In the genomic region with DNA sequence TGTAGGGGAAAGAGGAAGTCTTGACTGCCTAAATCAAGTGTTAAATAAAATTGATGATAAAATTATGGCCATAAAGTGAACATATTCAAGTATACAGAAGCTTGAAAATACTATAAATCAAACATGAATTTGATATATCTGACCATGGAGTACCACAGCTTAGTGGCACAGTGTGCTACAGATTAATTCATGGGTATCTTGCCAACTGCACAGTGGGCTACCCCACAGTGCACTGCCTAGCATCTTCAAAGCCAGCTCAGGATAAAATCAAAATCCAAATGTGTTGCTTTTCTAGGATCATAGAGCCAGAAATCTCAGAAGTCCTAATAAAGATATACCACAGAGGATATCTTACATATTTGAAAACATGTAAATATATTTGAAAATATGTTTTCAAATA, we compare ENCODE assay signal across 2 mouse cellular contexts. TPM values are rescaled to one million over a fixed set of nuclear protein-coding genes. Genes with fewer than 3 reads are reported as not detected.
"Had no signal": no experiment of that assay in that cellular context is flagged by ENCODE, and none has a peak within 500 bp of the region (broad histone marks: within the 10 kb centered on the region; RNA-seq: fewer than 3 reads in every experiment).

No protein-coding gene starts in this region.

RNA-seq across cellular contexts. Expression of a gene that starts 46.5 kb away (rescaled TPM):
- total RNA-seq: common myeloid progenitor, adult 5-6 weeks; granulocyte monocyte progenitor cell, adult 5-6 weeks had no signal
